Mouse (Mus musculus): ENCODE results near the gene Fgr. TPM values are rescaled to one million over a fixed set of nuclear protein-coding genes. Genes with fewer than 3 reads are reported as not detected.

Gene Fgr
- total RNA-seq, 2 experiments from 2014 or later = 0.26 to 0.59 TPM

DNA sequence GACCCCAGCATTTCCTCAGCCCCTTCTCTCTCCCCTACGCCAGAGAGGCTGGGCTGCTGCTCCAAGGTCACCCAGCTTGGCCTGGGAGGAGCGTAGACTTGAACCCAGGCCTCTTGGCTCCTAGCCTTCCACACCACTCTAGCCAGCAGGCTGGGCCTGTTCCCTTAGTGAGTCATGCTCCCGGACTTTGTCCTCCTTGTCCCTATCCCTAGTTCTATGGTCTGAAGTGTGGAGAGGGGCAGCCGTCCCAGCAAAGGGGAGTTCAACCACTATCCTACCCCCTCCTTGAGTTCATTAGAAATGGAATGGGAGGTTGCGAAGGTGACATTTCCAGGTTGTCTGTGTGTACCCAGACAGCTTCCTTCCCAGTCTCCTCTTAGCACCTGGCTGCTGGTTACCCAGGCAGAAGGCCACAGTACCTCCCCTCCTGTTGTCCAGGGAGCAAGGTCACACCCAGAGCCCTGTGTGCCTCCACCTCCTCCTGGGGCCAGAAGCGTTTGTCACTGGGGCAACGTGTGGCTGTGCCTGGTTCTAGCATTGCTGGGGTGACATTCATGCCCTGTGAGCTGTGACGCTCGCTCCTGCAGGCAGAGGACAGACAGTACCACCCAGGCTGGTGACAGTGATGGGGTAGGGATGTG is 76.4 kb downstream of the Fgr start:
- DNase-seq (ENCODE audit: low spot score in 2 of 2) = no peak

- DNase-seq (ENCODE audit: low spot score in 2 of 2) = no peak
Observed at GRCm38 (mm10) chr4:133050837-133051549, 77.1 kb downstream of the Fgr start.

DNA sequence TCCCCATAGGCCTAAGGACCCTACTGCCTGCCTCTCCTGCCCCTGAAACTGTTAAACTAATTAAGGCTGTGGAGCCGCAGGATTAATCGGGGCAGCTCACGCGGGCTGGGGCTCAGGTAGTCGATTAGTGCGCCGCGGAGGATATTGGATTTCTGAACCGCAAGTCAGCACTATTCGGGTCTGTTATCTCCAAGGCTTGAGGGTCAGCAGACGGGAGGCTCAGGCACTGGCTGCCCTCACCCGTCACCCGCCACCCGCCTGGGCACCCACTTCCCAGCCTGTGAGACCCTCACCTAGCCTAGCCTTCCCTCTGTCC is 77.6 kb downstream of the Fgr start:
- DNase-seq (ENCODE audit: low spot score in 2 of 2) = no peak

Other genes with a start within 250 kb of the Fgr start
- 1 to 10 TPM; 4.7 to 6.9 TPM for gene Xkr8, start 241.5 kb upstream of the Fgr start, total RNA-seq (2021)
- gene Smpdl3b, start 216.8 kb upstream of the Fgr start, total RNA-seq (2021) = 1 to 10 TPM; 5.8 to 6.1 TPM
- gene Rpa2, start 205.8 kb upstream of the Fgr start, total RNA-seq (2021) = 10 to 100 TPM; 15.4 to 16.5 TPM
- gene Themis2, start 177.7 kb upstream of the Fgr start, total RNA-seq (2021) = under 1 TPM; 0.95 to 0.98 TPM
- 10 to 100 TPM; 40.5 to 44.5 TPM for gene Ppp1r8, start 130.9 kb upstream of the Fgr start, total RNA-seq (2021)
- 100 to 1,000 TPM; 106 to 111 TPM for gene Stx12, start 89.6 kb upstream of the Fgr start, total RNA-seq (2021)
- 10 to 100 TPM; 53.2 to 58.1 TPM for gene Fam76a, start 51.5 kb upstream of the Fgr start, total RNA-seq (2021)
- gene Ahdc1, start 37.2 kb downstream of the Fgr start, total RNA-seq (2021) = 100 to 1,000 TPM; 108 to 121 TPM
- gene Wasf2, start 156.4 kb downstream of the Fgr start, total RNA-seq (2021) = 10 to 100 TPM; 25.7 to 28.2 TPM
- 1 to 10 TPM; 4.6 to 5.1 TPM for gene Cd164l2, start 238.0 kb downstream of the Fgr start, total RNA-seq (2021)
- 10 to 100 TPM; 14.8 to 16.7 TPM for gene Gpr3, start 238.4 kb downstream of the Fgr start, total RNA-seq (2021)

All from left cerebral cortex, adult 18-20 months (tissue).